Mouse (Mus musculus) heart, embryonic 16.5 days (tissue): ENCODE results near the gene Gm20458. TPM values are rescaled to one million over a fixed set of nuclear protein-coding genes. Genes with fewer than 3 reads are reported as not detected.

ENCODE experiments used
- ATAC-seq: fragments of 200-750 bp; cut with Nextera tagmentation; replicated peaks from 2 replicates; pipeline ENCODE4 v1.8.0; 2017; ENCODE audit warnings: moderate number of reproducible peaks; ENCODE audit not compliant: insufficient read depth, low FRiP score; ENCODE audit errors: extremely low read depth
- H3K27ac ChIP-seq: fragments of 300-500 bp; sonication (generic); 2 replicates; pipeline ENCODE4 v1.5.1; 2014; ENCODE audit warnings: mild to moderate bottlenecking, low read length, control low read depth, moderate library complexity
- H3K27me3 ChIP-seq: fragments of 300-500 bp; sonication (generic); 2 replicates; pipeline ENCODE4 v1.6.1; 2014; ENCODE audit warnings: low read length, mixed read lengths; ENCODE audit not compliant: control insufficient read depth, insufficient read depth
- H3K36me3 ChIP-seq: fragments of 300-500 bp; sonication (generic); 2 replicates; pipeline ENCODE4 v1.6.1; 2014; ENCODE audit not compliant: control insufficient read depth, insufficient read depth
- H3K4me1 ChIP-seq: fragments of 300-500 bp; sonication (generic); 2 replicates; pipeline ENCODE4 v1.6.1; 2014; ENCODE audit warnings: low read length, mixed read lengths; ENCODE audit not compliant: control insufficient read depth, insufficient read depth
- H3K4me2 ChIP-seq: fragments of 300-500 bp; sonication (generic); 2 replicates; pipeline ENCODE4 v1.6.1; 2014; ENCODE audit warnings: low read depth, mild to moderate bottlenecking, control low read depth, low read length
- H3K4me3 ChIP-seq: fragments of 300-500 bp; sonication (generic); 2 replicates; pipeline ENCODE4 v1.5.1; 2014; ENCODE audit warnings: mild to moderate bottlenecking, control low read depth, low read length
- H3K9ac ChIP-seq: fragments of 300-500 bp; sonication (generic); 2 replicates; pipeline ENCODE4 v1.6.1; 2014; ENCODE audit warnings: low read length, control low read depth
- H3K9me3 ChIP-seq: fragments of 300-500 bp; sonication (generic); replicated peaks from 2 replicates; pipeline ENCODE4 v1.6.1; 2016; ENCODE audit warnings: low read length; ENCODE audit not compliant: control insufficient read depth
- WGBS: fragments of 180-500 bp; shearing (Covaris S2); extraction: QIAGEN DNeasy Blood & Tissue Kit; methylation state at CpG from one replicate; pipeline ENCODE4 v1.1.7; 2014; 5-methylcytosine and 5-hydroxymethylcytosine counted together
- polyA plus RNA-seq: library from polyadenylated mRNA; unstranded; fragments of >200 nt; fragmentation: Nextera tagmentation; extraction: Ambion mirVana; gene quantifications from 2 replicates; pipeline ENCODE4 v1.2.1, GENCODE M21; 2015

Gene Gm20458
- polyA plus RNA-seq, 1 experiment from 2014 or later, result 12.1 TPM

DNA sequence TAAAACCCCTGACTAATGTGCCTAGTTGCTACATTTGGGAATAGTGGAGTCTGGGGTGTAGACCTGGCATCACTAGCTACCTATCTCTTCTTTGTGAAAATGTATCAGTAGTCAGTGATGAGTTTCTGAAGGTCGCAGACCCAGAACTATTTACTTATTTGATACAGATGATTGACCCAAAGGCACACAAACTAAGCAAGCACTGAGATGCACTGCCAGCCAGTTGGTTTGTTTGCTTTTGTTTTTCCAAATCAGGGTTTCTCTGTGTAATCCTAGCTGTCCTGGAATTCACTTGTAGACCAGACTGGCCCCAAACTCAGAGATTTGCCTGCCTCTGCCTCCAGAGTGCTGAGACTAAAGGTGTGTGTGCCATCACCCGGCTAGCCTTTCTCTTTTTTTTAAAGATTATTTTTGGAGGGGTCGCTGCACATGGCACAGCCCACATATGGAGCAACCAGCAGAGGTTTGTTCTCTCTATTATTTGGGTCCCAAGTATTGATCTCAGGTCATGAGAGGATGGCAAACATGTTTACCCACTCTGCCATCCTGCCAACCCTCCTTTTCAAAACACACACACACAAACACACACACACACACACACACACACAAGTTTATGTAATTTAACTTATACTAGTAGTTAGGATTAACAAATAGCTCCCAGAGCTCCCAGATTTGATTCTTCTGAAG, 15.2 kb upstream of the Gm20458 start:
- Histone ChIP-seq H3K4me3 (no peak overlapping the region), H3K9ac (no peak overlapping the region), H3K4me2 (no peak overlapping the region), H3K27ac (no peak overlapping the region), H3K27me3 (peaks cover 12% of the 10 kb centered on the region), H3K4me1 (peaks cover 28% of the 10 kb centered on the region), H3K9me3 (peaks cover 4% of the 10 kb centered on the region), H3K36me3 (no peaks in the 10 kb centered on the region)
- WGBS, result 76% methylated on average over 3 of the region's 3 CpGs
- ATAC-seq, result no peak

DNA sequence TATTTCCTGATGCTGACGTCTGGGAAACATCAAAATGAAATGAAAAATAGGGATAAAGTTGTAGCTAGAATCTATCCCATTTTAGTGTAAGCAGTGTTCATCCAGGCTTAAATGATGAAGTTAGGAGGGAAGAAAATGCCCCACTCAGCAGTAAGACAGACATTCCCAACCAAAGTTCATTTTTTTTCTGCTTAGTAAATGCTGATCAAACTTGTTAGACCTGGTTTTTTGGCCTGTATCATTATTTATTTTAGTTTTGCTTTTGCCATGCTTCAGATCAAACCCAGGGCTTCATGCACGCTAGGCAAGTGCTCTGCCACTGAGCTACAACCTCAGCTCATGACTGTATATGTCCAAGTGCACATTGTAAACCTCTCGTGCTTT, 14.7 kb upstream of the Gm20458 start:
- Histone ChIP-seq H3K9ac (no peak overlapping the region), H3K4me2 (no peak overlapping the region), H3K4me3 (no peak overlapping the region), H3K4me1 (peaks cover 25% of the 10 kb centered on the region), H3K36me3 (no peaks in the 10 kb centered on the region), H3K27me3 (peaks cover 13% of the 10 kb centered on the region), H3K27ac (no peak overlapping the region), H3K9me3 (peaks cover 4% of the 10 kb centered on the region)
- ATAC-seq, result no peak
- 77% methylated on average over 3 of the region's 3 CpGs for WGBS

GRCm38 (mm10) chr2:164448140-164448539, 12.6 kb upstream of the Gm20458 start:
- peaks cover 13% of the 10 kb centered on the region for H3K27me3 ChIP-seq
- no peak overlapping the region for H3K9ac ChIP-seq
- ATAC-seq, result no peak
- H3K4me2 ChIP-seq, result no peak overlapping the region
- no peaks in the 10 kb centered on the region for H3K36me3 ChIP-seq
- no peak overlapping the region for H3K4me3 ChIP-seq
- WGBS, result 95% methylated on average over 1 of the region's 1 CpGs
- H3K27ac ChIP-seq, result no peak overlapping the region
- peaks cover 4% of the 10 kb centered on the region for H3K9me3 ChIP-seq
- H3K4me1 ChIP-seq, result peaks cover 33% of the 10 kb centered on the region

- Histone ChIP-seq H3K27me3 (peaks cover 11% of the 10 kb centered on the region), H3K4me2 (no peak overlapping the region), H3K4me1 (peaks cover 35% of the 10 kb centered on the region), H3K9me3 (peaks cover 4% of the 10 kb centered on the region), H3K27ac (no peak overlapping the region), H3K9ac (no peak overlapping the region), H3K4me3 (no peak overlapping the region), H3K36me3 (no peaks in the 10 kb centered on the region)
- 44% methylated on average over 5 of the region's 5 CpGs for WGBS
- ATAC-seq, result no peak
Measured at GRCm38 (mm10) chr2:164448921-164449320, 11.8 kb upstream of the Gm20458 start.

DNA sequence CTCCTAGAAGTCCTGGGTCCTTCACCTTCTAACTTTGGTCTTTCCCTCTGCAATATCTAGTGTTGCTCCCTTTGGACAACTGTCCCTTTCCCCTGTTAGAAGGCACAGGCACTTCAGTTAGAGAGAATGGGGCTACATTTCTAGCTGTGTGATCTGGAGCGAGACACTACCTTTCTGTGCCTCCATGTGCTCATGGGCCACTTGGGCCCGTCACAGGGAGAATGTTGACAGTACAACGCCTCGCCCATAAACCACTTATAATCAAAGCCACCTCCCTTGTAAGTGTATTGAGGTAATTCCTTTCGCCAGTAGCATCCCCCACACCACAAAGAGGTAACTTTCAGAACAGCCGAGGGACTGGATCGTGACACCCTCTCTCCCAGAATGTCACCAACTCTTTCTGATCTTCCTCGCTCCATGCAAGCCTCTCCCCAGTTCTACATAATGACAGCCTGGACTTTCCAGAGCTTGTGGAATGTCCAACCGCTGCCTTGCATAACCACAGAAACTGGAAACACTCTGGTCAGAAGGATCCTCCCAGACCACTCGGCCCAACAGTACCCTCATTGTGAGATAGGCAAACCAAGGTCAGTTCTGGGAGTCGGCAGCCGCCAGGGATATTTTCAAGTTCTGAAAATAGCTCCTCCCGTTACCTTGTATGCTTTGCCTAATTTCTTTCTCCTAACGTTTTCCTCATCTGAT, 11.3 kb upstream of the Gm20458 start:
- Histone ChIP-seq H3K9ac (no peak overlapping the region), H3K4me2 (no peak overlapping the region), H3K4me1 (peaks cover 40% of the 10 kb centered on the region), H3K4me3 (no peak overlapping the region), H3K9me3 (peaks cover 4% of the 10 kb centered on the region), H3K36me3 (no peaks in the 10 kb centered on the region), H3K27me3 (peaks cover 8% of the 10 kb centered on the region; the same call in 1 of the 2 replicates), H3K27ac (0 out of 2 replicates have a peak overlapping the region, but pooled peaks have one; percentile 4)
- ATAC-seq, result no peak
- WGBS, result 49% methylated on average over 14 of the region's 14 CpGs

GRCm38 (mm10) chr2:164452000-164452676, 8.6 kb upstream of the Gm20458 start:
- H3K36me3 ChIP-seq, result no peaks in the 10 kb centered on the region
- H3K9ac ChIP-seq, result no peak overlapping the region
- ATAC-seq, result peak; percentile 65
- H3K4me2 ChIP-seq, result peak overlapping the region; percentile 8
- H3K27me3 ChIP-seq, result peaks cover 8% of the 10 kb centered on the region; the same call in 1 of the 2 replicates
- peak overlapping the region; percentile 6 for H3K27ac ChIP-seq
- 28% methylated on average over 12 of the region's 13 CpGs for WGBS
- no peak overlapping the region for H3K4me3 ChIP-seq
- H3K4me1 ChIP-seq, result peaks cover 64% of the 10 kb centered on the region
- H3K9me3 ChIP-seq, result peaks cover 4% of the 10 kb centered on the region

- Histone ChIP-seq H3K4me3 (no peak overlapping the region), H3K27ac (peak overlapping the region; percentile 51), H3K36me3 (no peaks in the 10 kb centered on the region), H3K4me2 (peak overlapping the region; percentile 8), H3K9ac (no peak overlapping the region), H3K27me3 (peaks cover 7% of the 10 kb centered on the region; the same call in 1 of the 2 replicates), H3K4me1 (peaks cover 64% of the 10 kb centered on the region), H3K9me3 (peaks cover 4% of the 10 kb centered on the region)
- WGBS, result 30% methylated on average over 14 of the region's 14 CpGs
- peak; percentile 84 for ATAC-seq
Measured at GRCm38 (mm10) chr2:164453047-164453757, 7.6 kb upstream of the Gm20458 start.

GRCm38 (mm10) chr2:164453887-164454500, 6.8 kb upstream of the Gm20458 start:
- H3K4me3 ChIP-seq, result no peak overlapping the region
- ATAC-seq, result no peak
- H3K9me3 ChIP-seq, result peaks cover 4% of the 10 kb centered on the region
- H3K4me1 ChIP-seq, result peaks cover 63% of the 10 kb centered on the region
- H3K9ac ChIP-seq, result no peak overlapping the region
- H3K36me3 ChIP-seq, result no peaks in the 10 kb centered on the region
- 0 out of 2 replicates have a peak overlapping the region, but pooled peaks have one; percentile 1 for H3K27ac ChIP-seq
- H3K27me3 ChIP-seq, result peaks cover 7% of the 10 kb centered on the region; the same call in 1 of the 2 replicates
- no peak overlapping the region for H3K4me2 ChIP-seq
- 63% methylated on average over 7 of the region's 7 CpGs for WGBS
